Mouse (Mus musculus) hindbrain, embryonic 13.5 days (tissue): Measurements from ENCODE around the gene Crxos. TPM values are rescaled to one million over a fixed set of nuclear protein-coding genes. Genes with fewer than 3 reads are reported as not detected.

Source experiments
- ATAC-seq: fragments of 200-750 bp; cut with Nextera tagmentation; 2 replicates; pipeline ENCODE4 v1.8.0; 2017; ENCODE audit warnings: moderate TSS enrichment; ENCODE audit not compliant: low FRiP score
- H3K27ac ChIP-seq: fragments of 300-500 bp; sonication (generic); 2 replicates; pipeline ENCODE4 v1.5.1; 2015; ENCODE audit warnings: inconsistent platforms, mild to moderate bottlenecking, moderate library complexity
- H3K27me3 ChIP-seq: fragments of 300-500 bp; sonication (generic); 2 replicates; pipeline ENCODE4 v1.6.1; 2015; ENCODE audit warnings: mild to moderate bottlenecking, inconsistent platforms
- H3K36me3 ChIP-seq: fragments of 300-500 bp; sonication (generic); 2 replicates; pipeline ENCODE4 v1.6.1; 2015; ENCODE audit warnings: mild to moderate bottlenecking, inconsistent platforms
- H3K4me1 ChIP-seq: fragments of 300-500 bp; sonication (generic); replicated peaks from 2 replicates; pipeline ENCODE4 v1.6.1; 2015; ENCODE audit warnings: inconsistent platforms
- H3K4me2 ChIP-seq: fragments of 300-500 bp; sonication (generic); 2 replicates; pipeline ENCODE4 v1.6.1; 2015; ENCODE audit warnings: inconsistent platforms, mild to moderate bottlenecking, moderate library complexity
- H3K4me3 ChIP-seq: fragments of 300-500 bp; sonication (generic); 2 replicates; pipeline ENCODE4 v1.5.1; 2015; ENCODE audit warnings: mild to moderate bottlenecking, inconsistent platforms
- H3K9ac ChIP-seq: fragments of 300-500 bp; sonication (generic); 2 replicates; pipeline ENCODE4 v1.6.1; 2015; ENCODE audit warnings: mild to moderate bottlenecking, inconsistent platforms
- H3K9me3 ChIP-seq: fragments of 300-500 bp; sonication (generic); 2 replicates; pipeline ENCODE4 v1.6.1; 2016; ENCODE audit warnings: inconsistent platforms
- WGBS: fragments of 180-500 bp; shearing (Covaris S2); methylation state at CpG from one replicate; pipeline ENCODE4 v1.1.7; 2015; 5-methylcytosine and 5-hydroxymethylcytosine counted together
- polyA plus RNA-seq: library from polyadenylated mRNA; unstranded; fragments of >200 nt; fragmentation: Nextera tagmentation; extraction: Ambion mirVana; gene quantifications from 2 replicates; pipeline ENCODE4 v1.2.1, GENCODE M21; 2015

Gene Crxos
- polyA plus RNA-seq, result not detected in 2 replicates

GRCm38 (mm10) chr7:15882317-15882716, at the start of gene Crxos:
Gene Crxos, plus strand, starts transcription at chr7:15882617.
- 0 out of 2 replicates have a peak, but pooled peaks cover 3% of the 10 kb centered on the region for H3K4me1 ChIP-seq
- no peak within 1 kb of the TSS for H3K4me2 ChIP-seq
- H3K27ac ChIP-seq, result no peak within 1 kb of the TSS
- H3K9me3 ChIP-seq, result no peaks in the 10 kb centered on the region
- H3K4me3 ChIP-seq, result no peak within 1 kb of the TSS
- no peaks in the 10 kb centered on the region for H3K36me3 ChIP-seq
- no peak for ATAC-seq
- H3K9ac ChIP-seq, result no peak within 1 kb of the TSS
- 88% methylated on average over 2 of the region's 2 CpGs for WGBS
- no peaks in the 10 kb centered on the region for H3K27me3 ChIP-seq

- Histone ChIP-seq H3K27ac (no peak within 1 kb of the TSS), H3K27me3 (no peaks in the 10 kb centered on the region), H3K4me2 (no peak within 1 kb of the TSS), H3K9ac (no peak within 1 kb of the TSS), H3K4me1 (no peaks in the 10 kb centered on the region), H3K9me3 (peaks cover 44% of the 10 kb centered on the region), H3K36me3 (no peaks in the 10 kb centered on the region), H3K4me3 (no peak within 1 kb of the TSS)
- 94% methylated on average over 3 of the region's 3 CpGs for WGBS
- no peak for ATAC-seq
These were observed 42.8 kb upstream of the Crxos start, which contains the start of gene Obox6 for GRCm38 (mm10) chr7:15839578-15839977. Gene Obox6, minus strand, starts transcription at chr7:15839678.

- ATAC-seq, result no peak
- no peaks in the 10 kb centered on the region for H3K36me3 ChIP-seq
- no peak overlapping the region for H3K27ac ChIP-seq
- WGBS, result 54% methylated on average over 2 of the region's 2 CpGs
- H3K9me3 ChIP-seq, result no peaks in the 10 kb centered on the region
- no peaks in the 10 kb centered on the region for H3K27me3 ChIP-seq
- no peaks in the 10 kb centered on the region for H3K4me1 ChIP-seq
- H3K9ac ChIP-seq, result no peak overlapping the region
- H3K4me3 ChIP-seq, result no peak overlapping the region
- H3K4me2 ChIP-seq, result no peak overlapping the region
These were observed 22.8 kb upstream of the Crxos start for GRCm38 (mm10) chr7:15859657-15860056.

GRCm38 (mm10) chr7:15864104-15864503, 18.3 kb upstream of the Crxos start:
- H3K4me2 ChIP-seq, result no peak overlapping the region
- no peak overlapping the region for H3K4me3 ChIP-seq
- no peak overlapping the region for H3K27ac ChIP-seq
- H3K9ac ChIP-seq, result no peak overlapping the region
- no peaks in the 10 kb centered on the region for H3K4me1 ChIP-seq
- H3K27me3 ChIP-seq, result no peaks in the 10 kb centered on the region
- no peaks in the 10 kb centered on the region for H3K36me3 ChIP-seq
- WGBS, result 65% methylated on average over 4 of the region's 4 CpGs
- ATAC-seq, result no peak
- H3K9me3 ChIP-seq, result no peaks in the 10 kb centered on the region

- Histone ChIP-seq H3K4me1 (0 out of 2 replicates have a peak, but pooled peaks cover 3% of the 10 kb centered on the region), H3K4me3 (no peak within 1 kb of the TSS), H3K4me2 (no peak within 1 kb of the TSS), H3K9ac (no peak within 1 kb of the TSS), H3K36me3 (no peaks in the 10 kb centered on the region), H3K27me3 (no peaks in the 10 kb centered on the region), H3K9me3 (no peaks in the 10 kb centered on the region), H3K27ac (no peak within 1 kb of the TSS)
- WGBS, result 44% methylated on average over 4 of the region's 4 CpGs
- no peak for ATAC-seq
These were observed 2.7 kb upstream of the Crxos start, which contains the start of gene Crx for GRCm38 (mm10) chr7:15879756-15880155. Gene Crx, minus strand, starts transcription at chr7:15879968.

GRCm38 (mm10) chr7:15881388-15881787, 1.0 kb upstream of the Crxos start:
- H3K9me3 ChIP-seq, result no peaks in the 10 kb centered on the region
- no peak overlapping the region for H3K4me3 ChIP-seq
- ATAC-seq, result no peak
- H3K4me2 ChIP-seq, result no peak overlapping the region
- H3K36me3 ChIP-seq, result no peaks in the 10 kb centered on the region
- H3K27me3 ChIP-seq, result no peaks in the 10 kb centered on the region
- no peak overlapping the region for H3K27ac ChIP-seq
- no peak overlapping the region for H3K9ac ChIP-seq
- 13% methylated on average over 7 of the region's 7 CpGs for WGBS
- 0 out of 2 replicates have a peak, but pooled peaks cover 3% of the 10 kb centered on the region for H3K4me1 ChIP-seq

GRCm38 (mm10) chr7:15881831-15882230, 586 bp upstream of the Crxos start:
- Histone ChIP-seq H3K9ac (no peak overlapping the region), H3K4me3 (no peak overlapping the region), H3K9me3 (no peaks in the 10 kb centered on the region), H3K4me1 (0 out of 2 replicates have a peak, but pooled peaks cover 3% of the 10 kb centered on the region), H3K27ac (no peak overlapping the region), H3K36me3 (no peaks in the 10 kb centered on the region), H3K27me3 (no peaks in the 10 kb centered on the region), H3K4me2 (no peak overlapping the region)
- WGBS, result 67% methylated on average over 3 of the region's 3 CpGs
- no peak for ATAC-seq

GRCm38 (mm10) chr7:15884127-15884526, 1.7 kb downstream of the Crxos start:
- WGBS, result 93% methylated on average over 2 of the region's 2 CpGs
- Histone ChIP-seq H3K4me3 (no peak overlapping the region), H3K27ac (no peak overlapping the region), H3K27me3 (no peaks in the 10 kb centered on the region), H3K9me3 (no peaks in the 10 kb centered on the region), H3K9ac (no peak overlapping the region), H3K4me1 (0 out of 2 replicates have a peak, but pooled peaks cover 3% of the 10 kb centered on the region), H3K4me2 (no peak overlapping the region), H3K36me3 (no peaks in the 10 kb centered on the region)
- no peak for ATAC-seq

GRCm38 (mm10) chr7:15894251-15894650, 11.8 kb downstream of the Crxos start:
- no peak overlapping the region for H3K9ac ChIP-seq
- no peak overlapping the region for H3K4me3 ChIP-seq
- no peak overlapping the region for H3K27ac ChIP-seq
- no peaks in the 10 kb centered on the region for H3K9me3 ChIP-seq
- no peak for ATAC-seq
- H3K36me3 ChIP-seq, result no peaks in the 10 kb centered on the region
- no peaks in the 10 kb centered on the region for H3K4me1 ChIP-seq
- 91% methylated on average over 1 of the region's 1 CpGs for WGBS
- H3K27me3 ChIP-seq, result no peaks in the 10 kb centered on the region
- H3K4me2 ChIP-seq, result no peak overlapping the region

- Histone ChIP-seq H3K4me1 (no peaks in the 10 kb centered on the region), H3K4me3 (no peak overlapping the region), H3K9me3 (no peaks in the 10 kb centered on the region), H3K9ac (no peak overlapping the region), H3K27me3 (no peaks in the 10 kb centered on the region), H3K36me3 (no peaks in the 10 kb centered on the region), H3K4me2 (no peak overlapping the region), H3K27ac (no peak overlapping the region)
- no peak for ATAC-seq
- 80% methylated on average over 9 of the region's 9 CpGs for WGBS
These were observed 19.1 kb downstream of the Crxos start for GRCm38 (mm10) chr7:15901366-15902048.

GRCm38 (mm10) chr7:15905861-15906260, 23.4 kb downstream of the Crxos start:
- WGBS, result 81% methylated on average over 7 of the region's 7 CpGs
- no peak overlapping the region for H3K9ac ChIP-seq
- H3K27me3 ChIP-seq, result no peaks in the 10 kb centered on the region
- H3K36me3 ChIP-seq, result no peaks in the 10 kb centered on the region
- no peaks in the 10 kb centered on the region for H3K9me3 ChIP-seq
- H3K4me2 ChIP-seq, result no peak overlapping the region
- no peak overlapping the region for H3K27ac ChIP-seq
- H3K4me1 ChIP-seq, result no peaks in the 10 kb centered on the region
- no peak for ATAC-seq
- no peak overlapping the region for H3K4me3 ChIP-seq

GRCm38 (mm10) chr7:15906602-15907001, 24.2 kb downstream of the Crxos start:
- no peak overlapping the region for H3K27ac ChIP-seq
- no peak for ATAC-seq
- H3K9me3 ChIP-seq, result no peaks in the 10 kb centered on the region
- no peaks in the 10 kb centered on the region for H3K27me3 ChIP-seq
- H3K4me1 ChIP-seq, result no peaks in the 10 kb centered on the region
- H3K9ac ChIP-seq, result no peak overlapping the region
- no peaks in the 10 kb centered on the region for H3K36me3 ChIP-seq
- 93% methylated on average over 1 of the region's 1 CpGs for WGBS
- no peak overlapping the region for H3K4me3 ChIP-seq
- no peak overlapping the region for H3K4me2 ChIP-seq

- no peaks in the 10 kb centered on the region for H3K27me3 ChIP-seq
These were observed 25.7 kb downstream of the Crxos start for GRCm38 (mm10) chr7:15907971-15908590.

More at GRCm38 (mm10) chr7:15907971-15908590, 25.7 kb downstream of the Crxos start:
- no peak overlapping the region for H3K27ac ChIP-seq
- H3K9me3 ChIP-seq, result no peaks in the 10 kb centered on the region
- no peak for ATAC-seq
- no peaks in the 10 kb centered on the region for H3K36me3 ChIP-seq
- 79% methylated on average over 8 of the region's 8 CpGs for WGBS
- H3K4me1 ChIP-seq, result no peaks in the 10 kb centered on the region
- no peak overlapping the region for H3K4me3 ChIP-seq
- H3K4me2 ChIP-seq, result no peak overlapping the region
- no peak overlapping the region for H3K9ac ChIP-seq
